Mouse (Mus musculus) hindbrain, postnatal 0 days (tissue): ENCODE results near the gene Slc25a5. TPM values are rescaled to one million over a fixed set of nuclear protein-coding genes. Genes with fewer than 3 reads are reported as not detected.
"Not testable (repeated sequence)": the region's sequence is repeated elsewhere in the genome, so short reads cannot be mapped to it uniquely, and the experiment has no call there.

Experiments
- ATAC-seq: fragments of 200-750 bp; cut with Nextera tagmentation; 2 replicates; pipeline ENCODE4 v1.8.0; 2017; ENCODE audit warnings: mild to moderate bottlenecking, moderate TSS enrichment, moderate library complexity
- DNase-seq: peaks from one replicate; pipeline ENCODE4 v3.0.0-alpha.2; 2015; ENCODE audit warnings: low spot score
- H3K27ac ChIP-seq: fragments of 300-500 bp; sonication (generic); 2 replicates; pipeline ENCODE4 v1.5.1; 2014; ENCODE audit warnings: mild to moderate bottlenecking
- H3K27me3 ChIP-seq: fragments of 300-500 bp; sonication (generic); 2 replicates; pipeline ENCODE4 v1.6.1; 2014; ENCODE audit warnings: low read length, mixed read lengths; ENCODE audit not compliant: insufficient read depth
- H3K36me3 ChIP-seq: fragments of 300-500 bp; sonication (generic); 2 replicates; pipeline ENCODE4 v1.6.1; 2014; ENCODE audit warnings: low read length, mixed read lengths; ENCODE audit not compliant: insufficient read depth
- H3K4me1 ChIP-seq: fragments of 300-500 bp; sonication (generic); 2 replicates; pipeline ENCODE4 v1.6.1; 2014; ENCODE audit warnings: antibody characterized with exemption, low read length, mixed read lengths; ENCODE audit not compliant: insufficient read depth
- H3K4me2 ChIP-seq: fragments of 300-500 bp; sonication (generic); 2 replicates; pipeline ENCODE4 v1.6.1; 2014; ENCODE audit warnings: low read depth, mild to moderate bottlenecking, low read length, moderate library complexity, mixed read lengths
- H3K4me3 ChIP-seq: fragments of 300-500 bp; sonication (generic); 2 replicates; pipeline ENCODE4 v1.5.1; 2014; ENCODE audit warnings: low read length
- H3K9ac ChIP-seq: fragments of 300-500 bp; sonication (generic); replicated peaks from 2 replicates; pipeline ENCODE4 v1.6.1; 2014; ENCODE audit warnings: mild to moderate bottlenecking, low read length, moderate library complexity, mixed read lengths
- H3K9me3 ChIP-seq: fragments of 300-500 bp; sonication (generic); 2 replicates; pipeline ENCODE4 v1.6.1; 2016; ENCODE audit warnings: low read length, mixed read lengths
- CTCF ChIP-seq: IDR thresholded peaks from 2 replicates; pipeline ENCODE4 v1.5.1; 2016; ENCODE audit warnings: antibody characterized with exemption, control low read depth, low read depth
- WGBS: fragments of 180-500 bp; shearing (Covaris S2); extraction: QIAGEN DNeasy Blood & Tissue Kit; methylation state at CpG from one replicate; pipeline ENCODE4 v1.1.7; 2014; 5-methylcytosine and 5-hydroxymethylcytosine counted together
- polyA plus RNA-seq: library from polyadenylated mRNA; unstranded; fragments of >200 nt; fragmentation: Nextera tagmentation; extraction: Ambion mirVana; gene quantifications from 2 replicates; pipeline ENCODE4 v1.2.1, GENCODE M21; 2015
- total RNA-seq: library from RNA; depleted of rRNA; stranded (reverse); fragments of >200 nt; gene quantifications from 2 replicates; pipeline ENCODE4 v1.2.3, GENCODE M21; 2014

Slc25a5 gene
- total and polyA plus RNA-seq, 2 experiments from 2014 or later, result 546 to 693 TPM

DNA sequence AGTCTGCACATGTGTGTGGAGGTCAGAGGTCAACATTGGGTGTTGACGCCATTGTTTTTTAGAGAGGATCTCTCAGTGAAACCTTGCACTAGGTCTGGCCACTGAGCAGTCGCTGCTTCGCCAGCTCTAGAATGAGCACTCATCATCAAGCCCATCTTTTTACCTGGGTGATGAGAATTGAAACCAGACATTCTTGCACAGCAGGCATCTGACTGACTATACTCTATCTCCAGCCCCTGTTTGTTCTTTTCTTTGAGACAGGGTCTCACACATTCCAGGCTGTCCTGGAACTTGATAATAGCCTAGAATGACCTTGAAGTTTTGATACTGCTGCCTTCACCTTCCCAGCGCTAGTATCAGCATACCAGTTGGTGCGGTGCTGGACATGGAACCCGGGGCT is 22.9 kb upstream of the Slc25a5 start:
- Histone ChIP-seq H3K27me3 (no peaks in the 10 kb centered on the region), H3K4me2 (no peak overlapping the region), H3K9ac (no peak overlapping the region), H3K9me3 (no peaks in the 10 kb centered on the region), H3K4me3 (no peak overlapping the region), H3K4me1 (no peaks in the 10 kb centered on the region), H3K36me3 (no peaks in the 10 kb centered on the region), H3K27ac (no peak overlapping the region)
- ATAC-seq (no peak), DNase-seq (no peak)
- no peak for TF ChIP-seq CTCF
- 82% methylated on average over 6 of the region's 6 CpGs for WGBS

DNA sequence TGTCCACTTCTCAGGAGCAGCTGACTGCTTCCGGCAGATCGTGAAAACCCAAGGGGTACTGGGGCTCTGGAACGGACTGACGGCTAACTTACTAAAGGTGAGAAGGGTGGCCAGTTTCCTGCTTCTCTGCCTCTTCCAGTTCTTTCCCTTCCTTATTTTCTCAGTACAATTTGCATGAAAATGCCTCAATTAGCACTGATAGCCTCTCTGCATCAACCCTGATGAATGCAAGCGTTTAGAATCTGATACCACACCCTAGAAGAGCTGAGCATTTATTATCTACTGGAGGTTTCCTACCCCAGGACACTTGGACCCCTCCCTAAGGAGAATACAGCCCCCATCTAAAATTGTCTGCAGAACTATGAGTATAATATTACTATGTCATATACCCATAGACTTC is 19.9 kb upstream of the Slc25a5 start:
- H3K36me3 ChIP-seq, result no peaks in the 10 kb centered on the region
- DNase-seq (no peak), ATAC-seq (no peak)
- no peaks in the 10 kb centered on the region for H3K9me3 ChIP-seq
- H3K27ac ChIP-seq, result no peak overlapping the region
- H3K4me2 ChIP-seq, result no peak overlapping the region
- WGBS, result 90% methylated on average over 5 of the region's 5 CpGs
- TF ChIP-seq CTCF, result no peak
- H3K4me3 ChIP-seq, result no peak overlapping the region
- no peak overlapping the region for H3K9ac ChIP-seq
- H3K4me1 ChIP-seq, result no peaks in the 10 kb centered on the region
- no peaks in the 10 kb centered on the region for H3K27me3 ChIP-seq

DNA sequence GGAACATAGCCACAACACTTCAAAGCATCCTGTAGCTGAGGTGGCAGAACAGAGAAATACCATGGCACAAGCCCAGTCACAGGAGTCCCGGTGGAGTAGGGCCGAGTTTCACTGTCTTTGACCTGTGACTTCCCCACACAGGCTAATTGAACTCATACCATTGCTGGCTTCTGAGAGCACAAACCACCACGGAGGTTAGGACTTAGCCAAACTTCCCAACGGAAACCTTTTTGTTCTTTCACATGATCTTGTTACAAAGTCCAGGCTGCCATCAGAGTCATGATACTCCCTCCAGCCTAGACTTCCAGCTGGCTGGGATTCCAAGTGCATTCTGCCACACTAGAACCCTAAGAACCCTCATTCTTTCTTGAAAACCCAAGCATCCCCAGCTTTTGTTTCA is 17.8 kb upstream of the Slc25a5 start:
- no peaks in the 10 kb centered on the region for H3K9me3 ChIP-seq
- H3K36me3 ChIP-seq, result no peaks in the 10 kb centered on the region
- no peak overlapping the region for H3K9ac ChIP-seq
- TF ChIP-seq CTCF, result no peak
- ATAC-seq (no peak), DNase-seq (no peak)
- no peak overlapping the region for H3K4me3 ChIP-seq
- no peaks in the 10 kb centered on the region for H3K27me3 ChIP-seq
- H3K4me2 ChIP-seq, result no peak overlapping the region
- H3K27ac ChIP-seq, result no peak overlapping the region
- no peaks in the 10 kb centered on the region for H3K4me1 ChIP-seq
- 78% methylated on average over 4 of the region's 4 CpGs for WGBS

DNA sequence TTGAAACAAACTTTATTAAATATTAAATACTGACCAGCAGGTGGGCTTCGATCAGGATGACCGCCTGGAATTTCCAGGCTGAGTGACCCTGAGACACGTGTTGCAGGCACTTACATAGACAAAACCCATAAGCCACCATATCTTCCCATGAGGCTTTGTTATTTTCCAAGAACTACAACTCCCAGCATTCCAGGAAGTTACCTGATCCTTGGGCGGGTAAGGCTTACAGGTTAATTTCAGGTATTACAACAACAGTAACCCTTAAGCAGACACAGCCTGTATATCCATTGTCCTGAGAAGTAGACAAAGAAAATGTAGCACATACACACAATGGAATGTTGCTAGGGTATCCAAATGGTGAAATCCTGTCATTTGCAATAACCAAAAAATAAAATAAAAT is 6.1 kb upstream of the Slc25a5 start:
- H3K4me3 ChIP-seq, result no peak overlapping the region
- H3K27me3 ChIP-seq, result no peaks in the 10 kb centered on the region
- no peak overlapping the region for H3K4me2 ChIP-seq
- no peaks in the 10 kb centered on the region for H3K9me3 ChIP-seq
- DNase-seq (no peak), ATAC-seq (no peak)
- H3K36me3 ChIP-seq, result no peaks in the 10 kb centered on the region
- H3K4me1 ChIP-seq, result no peaks in the 10 kb centered on the region
- H3K27ac ChIP-seq, result no peak overlapping the region
- WGBS, result 61% methylated on average over 4 of the region's 4 CpGs
- no peak for TF ChIP-seq CTCF
- no peak overlapping the region for H3K9ac ChIP-seq

DNA sequence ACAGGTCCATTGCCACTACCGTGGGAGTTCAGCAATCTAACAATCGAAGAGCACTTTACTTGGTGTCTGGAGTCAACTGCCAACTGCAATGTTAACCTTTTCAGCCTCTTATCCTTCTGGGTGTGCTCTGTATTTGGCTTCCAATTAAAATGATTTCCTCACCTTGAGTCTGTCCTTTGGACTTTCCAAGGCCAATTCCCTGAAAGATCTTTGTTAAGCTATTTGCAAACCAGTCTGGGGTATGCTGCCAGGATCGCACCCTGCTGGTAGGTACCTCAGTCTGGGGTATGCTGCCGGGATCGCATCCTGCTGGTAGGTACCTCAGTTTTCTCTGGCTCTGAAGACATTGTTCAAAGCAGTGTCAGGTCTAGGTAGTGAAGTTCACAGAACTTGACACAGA is 880 bp upstream of the Slc25a5 start:
- 63% methylated on average over 5 of the region's 5 CpGs for WGBS
- ATAC-seq, result no peak

DNA sequence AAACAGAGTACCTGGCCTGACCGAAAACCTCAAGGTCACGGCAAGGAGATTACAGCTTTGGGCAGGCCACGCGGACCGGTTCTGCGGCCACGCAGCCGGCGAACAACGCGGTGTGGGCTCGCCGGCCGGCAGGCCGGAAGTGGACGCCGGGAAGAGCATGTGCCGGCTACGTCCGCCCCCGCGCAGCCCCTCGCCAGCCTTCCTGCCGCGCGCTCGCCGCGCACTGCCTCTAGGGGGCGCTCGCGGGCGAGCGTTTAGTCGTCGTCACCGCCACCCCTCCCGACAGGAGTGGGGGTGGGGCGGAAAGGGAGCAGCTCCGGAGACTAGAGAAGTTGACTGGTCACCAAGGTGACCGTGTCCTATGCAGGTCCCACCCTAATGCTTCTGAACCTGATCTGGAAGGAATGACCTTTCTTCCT is 721 bp downstream of the Slc25a5 start:
- no peaks in the 10 kb centered on the region for H3K36me3 ChIP-seq
- 38% methylated on average over 39 of the region's 41 CpGs for WGBS
- H3K27me3 ChIP-seq, result no peaks in the 10 kb centered on the region
- H3K4me3 ChIP-seq, result peak overlapping the region; percentile 53
- H3K27ac ChIP-seq, result peak overlapping the region; percentile 92
- H3K9ac ChIP-seq, result peak overlapping the region; percentile 65
- H3K4me2 ChIP-seq, result peak overlapping the region; percentile 60
- no peaks in the 10 kb centered on the region for H3K4me1 ChIP-seq
- ATAC-seq (peak; percentile 89), DNase-seq (peak; percentile 87)
- TF ChIP-seq CTCF, result peak; percentile 65
- H3K9me3 ChIP-seq, result no peaks in the 10 kb centered on the region

More for the DNA sequence above, 880 bp upstream of the Slc25a5 start:
- Histone ChIP-seq H3K36me3 (no peaks in the 10 kb centered on the region), H3K9ac (no peak overlapping the region), H3K4me1 (no peaks in the 10 kb centered on the region), H3K4me3 (no peak overlapping the region), H3K27me3 (no peaks in the 10 kb centered on the region), H3K4me2 (no peak overlapping the region), H3K9me3 (no peaks in the 10 kb centered on the region), H3K27ac (no peak overlapping the region)
- 0 out of 2 replicates have a peak, but pooled peaks have one; percentile 5 for TF ChIP-seq CTCF
- no peak for DNase-seq

DNA sequence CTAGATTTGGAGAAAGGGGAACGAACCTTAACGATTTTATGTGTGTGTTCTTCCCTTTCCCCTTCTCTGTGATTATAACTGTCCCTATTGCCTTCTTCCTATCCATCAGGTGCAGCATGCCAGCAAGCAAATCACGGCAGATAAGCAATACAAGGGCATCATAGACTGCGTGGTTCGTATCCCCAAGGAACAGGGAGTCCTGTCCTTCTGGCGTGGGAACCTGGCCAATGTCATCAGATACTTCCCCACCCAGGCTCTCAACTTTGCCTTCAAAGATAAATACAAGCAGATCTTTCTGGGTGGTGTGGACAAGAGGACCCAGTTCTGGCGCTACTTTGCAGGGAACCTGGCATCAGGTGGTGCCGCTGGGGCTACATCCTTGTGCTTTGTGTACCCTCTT is 1.3 kb downstream of the Slc25a5 start:
- H3K4me1 ChIP-seq, H3K9me3 ChIP-seq, H3K36me3 ChIP-seq, H3K27me3 ChIP-seq, DNase-seq, ATAC-seq: not testable (repeated sequence)
- WGBS, result 65% methylated on average over 8 of the region's 8 CpGs
- Histone ChIP-seq H3K27ac (0 out of 2 replicates have a peak overlapping the region, but pooled peaks have one; percentile 92), H3K9ac (peak overlapping the region; percentile 65; the same call in 1 of the 2 replicates), H3K4me3 (peak overlapping the region; percentile 53), H3K4me2 (peak overlapping the region; percentile 60)
